Comparison of ENCODE assay signal across 8 mouse cellular contexts in the genomic region with DNA sequence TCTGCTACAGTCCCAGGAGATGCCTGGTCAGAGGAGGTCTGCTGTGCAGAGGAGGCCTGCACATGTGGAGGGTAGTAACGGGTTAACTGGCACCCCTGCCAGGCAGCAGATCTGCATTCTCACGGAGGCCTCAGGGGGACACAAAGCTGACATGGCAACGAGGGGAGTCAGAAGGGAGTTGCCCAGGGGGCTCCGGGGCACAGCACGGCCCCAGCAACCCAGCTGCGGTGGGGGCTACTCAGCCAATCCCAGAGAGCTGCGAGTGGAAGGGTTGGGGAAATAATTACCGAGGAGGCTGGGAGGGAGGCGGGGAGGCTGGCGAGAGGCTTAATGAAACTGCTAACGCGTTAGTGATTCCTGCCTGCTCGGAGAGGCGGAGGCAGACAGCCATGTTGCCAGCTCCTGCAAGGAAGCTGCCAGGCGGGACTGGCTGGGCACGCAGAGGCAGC. TPM values are rescaled to one million over a fixed set of nuclear protein-coding genes. Genes with fewer than 3 reads are reported as not detected.
DNase-seq lines count a peak whose midpoint lies in the region; ATAC-seq lines count a peak whose summit lies in the region.

No protein-coding gene starts in this region.

- peak overlapping the region; percentile 38 for H3K4me2 ChIP-seq in heart, embryonic 11.5 days
- H3K4me2 ChIP-seq in embryonic facial prominence, embryonic 15.5 days (replicated peaks): peak overlapping the region; percentile 42
- peak overlapping the region; percentile 31 for H3K4me2 ChIP-seq in limb, embryonic 15.5 days
- H3K4me2 ChIP-seq in stomach, embryonic 15.5 days: peak overlapping the region; percentile 33

- no peak for DNase-seq in heart, postnatal 14 days
- peak; percentile 48 for DNase-seq in kidney, adult 9 months
- DNase-seq in spleen, adult 12 weeks (ENCODE audit: low spot score): no peak
- no peak for DNase-seq in spleen, postnatal 36 days (ENCODE audit: low spot score in 2 of 2)

- H3K4me3 ChIP-seq in heart, embryonic 11.5 days (ENCODE audit: low read depth, low read length): no peak overlapping the region
- peak overlapping the region; percentile 12; the same call in 1 of the 2 replicates for H3K4me3 ChIP-seq in embryonic facial prominence, embryonic 15.5 days (replicated peaks)
- peak overlapping the region; percentile 7; the same call in 1 of the 2 replicates for H3K4me3 ChIP-seq in limb, embryonic 15.5 days
- H3K4me3 ChIP-seq in stomach, embryonic 15.5 days (replicated peaks): no peak overlapping the region; the same call in 1 of the 2 replicates

- H3K9ac ChIP-seq in heart, embryonic 11.5 days (ENCODE audit: low read depth, low read length): peak overlapping the region; percentile 17; the same call in 1 of the 2 replicates
- no peak overlapping the region for H3K9ac ChIP-seq in embryonic facial prominence, embryonic 15.5 days
- no peak overlapping the region for H3K9ac ChIP-seq in limb, embryonic 15.5 days
- H3K9ac ChIP-seq in stomach, embryonic 15.5 days: no peak overlapping the region

- H3K36me3 ChIP-seq in heart, embryonic 11.5 days (ENCODE audit: control insufficient read depth, insufficient read depth, low read length): no peaks in the 10 kb centered on the region
- H3K36me3 ChIP-seq in embryonic facial prominence, embryonic 15.5 days: no peaks in the 10 kb centered on the region
- H3K36me3 ChIP-seq in limb, embryonic 15.5 days: 0 out of 2 replicates have a peak, but pooled peaks cover 3% of the 10 kb centered on the region
- H3K36me3 ChIP-seq in stomach, embryonic 15.5 days: no peaks in the 10 kb centered on the region

- intact Hi-C loops in heart, postnatal 14 days (cut with DNase I): no loop called here

- peaks cover 57% of the 10 kb centered on the region for H3K27me3 ChIP-seq in heart, embryonic 11.5 days (ENCODE audit: control insufficient read depth, insufficient read depth, low read length)
- peaks cover 6% of the 10 kb centered on the region for H3K27me3 ChIP-seq in embryonic facial prominence, embryonic 15.5 days
- H3K27me3 ChIP-seq in limb, embryonic 15.5 days: peaks cover 43% of the 10 kb centered on the region
- H3K27me3 ChIP-seq in stomach, embryonic 15.5 days (replicated peaks): peaks cover 21% of the 10 kb centered on the region

- H3K9me3 ChIP-seq in heart, embryonic 11.5 days (replicated peaks; ENCODE audit: control insufficient read depth, low read length): no peaks in the 10 kb centered on the region
- no peaks in the 10 kb centered on the region for H3K9me3 ChIP-seq in embryonic facial prominence, embryonic 15.5 days (replicated peaks)
- H3K9me3 ChIP-seq in limb, embryonic 15.5 days: no peaks in the 10 kb centered on the region
- no peaks in the 10 kb centered on the region for H3K9me3 ChIP-seq in stomach, embryonic 15.5 days

- 13% methylated on average over 16 of the region's 16 CpGs for WGBS in heart, embryonic 11.5 days (ENCODE audit: insufficient replicate concordance)
- 6% methylated on average over 16 of the region's 16 CpGs for WGBS in embryonic facial prominence, embryonic 15.5 days
- WGBS in limb, embryonic 15.5 days: 10% methylated on average over 16 of the region's 16 CpGs
- WGBS in stomach, embryonic 15.5 days: 22% methylated on average over 16 of the region's 16 CpGs

- no peak for ATAC-seq in heart, embryonic 11.5 days (replicated peaks; ENCODE audit: insufficient number of reproducible peaks, low FRiP score, low TSS enrichment)
- ATAC-seq in embryonic facial prominence, embryonic 15.5 days (ENCODE audit: insufficient number of reproducible peaks, low FRiP score, low TSS enrichment, low read depth): no peak
- no peak for ATAC-seq in limb, embryonic 15.5 days (ENCODE audit: insufficient number of reproducible peaks, low FRiP score, low TSS enrichment, low read depth)
- no peak for ATAC-seq in stomach, embryonic 15.5 days (ENCODE audit: insufficient read depth, low FRiP score, low read depth)

- no peak overlapping the region for H3K27ac ChIP-seq in heart, embryonic 11.5 days (ENCODE audit: low read depth, low read length)
- H3K27ac ChIP-seq in embryonic facial prominence, embryonic 15.5 days (replicated peaks): no peak overlapping the region
- no peak overlapping the region for H3K27ac ChIP-seq in limb, embryonic 15.5 days
- H3K27ac ChIP-seq in stomach, embryonic 15.5 days: no peak overlapping the region

- peaks cover 56% of the 10 kb centered on the region for H3K4me1 ChIP-seq in heart, embryonic 11.5 days (ENCODE audit: control insufficient read depth, insufficient read depth, low read length)
- H3K4me1 ChIP-seq in embryonic facial prominence, embryonic 15.5 days: peaks cover 85% of the 10 kb centered on the region
- H3K4me1 ChIP-seq in limb, embryonic 15.5 days: peaks cover 71% of the 10 kb centered on the region
- peaks cover 51% of the 10 kb centered on the region for H3K4me1 ChIP-seq in stomach, embryonic 15.5 days

RNA-seq across cellular contexts. Expression of a gene that starts 29.4 kb away (rescaled TPM):
- 6.7 TPM in 2 replicates for polyA plus RNA-seq in heart, embryonic 11.5 days (2014; fragmentation: Nextera tagmentation; extraction: Ambion mirVana)
- total RNA-seq in heart, postnatal 14 days (2021): 10 to 100 TPM; 49.9 to 59.1 TPM
- 10.5 and 11.1 TPM in 2 replicates for polyA plus RNA-seq in embryonic facial prominence, embryonic 15.5 days (2015; fragmentation: Nextera tagmentation; extraction: Ambion mirVana)
- polyA plus RNA-seq in limb, embryonic 15.5 days (2015; fragmentation: Nextera tagmentation; extraction: Ambion mirVana): 8.5 and 10.5 TPM in 2 replicates
- 8.3 and 8.6 TPM in 2 replicates for polyA plus RNA-seq in stomach, embryonic 15.5 days (2015; fragmentation: Nextera tagmentation; extraction: Ambion mirVana)

Comparison
In these comparisons a context has a peak if more than half of its experiments do, and no peak if none do; other contexts are left out.
1. H3K4me3 ChIP-seq: peak in embryonic facial prominence, embryonic 15.5 days (single experiment) and limb, embryonic 15.5 days (single experiment); none in heart, embryonic 11.5 days (single experiment) and stomach, embryonic 15.5 days (single experiment).
2. Peak in every context shown above with its lines, with median percentiles within 50 percentile points of each other: H3K4me2 ChIP-seq.